Mouse (Mus musculus) forebrain, embryonic 15.5 days (tissue): ENCODE data around the gene Ifitm10. TPM values are rescaled to one million over a fixed set of nuclear protein-coding genes. Genes with fewer than 3 reads are reported as not detected.

Experiments used
- ATAC-seq: fragments of 200-750 bp; cut with Nextera tagmentation; replicated peaks from 2 replicates; pipeline ENCODE4 v1.8.0; 2017; ENCODE audit warnings: mild to moderate bottlenecking, moderate TSS enrichment, moderate library complexity
- H3K27ac ChIP-seq: fragments of 300-500 bp; sonication (generic); replicated peaks from 2 replicates; pipeline ENCODE4 v1.5.1; 2015; ENCODE audit warnings: mild to moderate bottlenecking, inconsistent platforms
- H3K27me3 ChIP-seq: fragments of 300-500 bp; sonication (generic); 2 replicates; pipeline ENCODE4 v1.6.1; 2015; ENCODE audit warnings: inconsistent platforms
- H3K36me3 ChIP-seq: fragments of 300-500 bp; sonication (generic); 2 replicates; pipeline ENCODE4 v1.6.1; 2015; ENCODE audit warnings: mild to moderate bottlenecking, inconsistent platforms
- H3K4me1 ChIP-seq: fragments of 300-500 bp; sonication (generic); 2 replicates; pipeline ENCODE4 v1.6.1; 2015; ENCODE audit warnings: inconsistent platforms
- H3K4me2 ChIP-seq: fragments of 300-500 bp; sonication (generic); replicated peaks from 2 replicates; pipeline ENCODE4 v1.6.1; 2015; ENCODE audit warnings: mild to moderate bottlenecking, inconsistent platforms
- H3K4me3 ChIP-seq: fragments of 300-500 bp; sonication (generic); 2 replicates; pipeline ENCODE4 v1.5.1; 2015; ENCODE audit warnings: mild to moderate bottlenecking, inconsistent platforms
- H3K9ac ChIP-seq: fragments of 300-500 bp; sonication (generic); replicated peaks from 2 replicates; pipeline ENCODE4 v1.6.1; 2015; ENCODE audit warnings: mild to moderate bottlenecking, inconsistent platforms
- H3K9me3 ChIP-seq: fragments of 300-500 bp; sonication (generic); 2 replicates; pipeline ENCODE4 v1.6.1; 2016; ENCODE audit warnings: inconsistent platforms
- WGBS: fragments of 180-500 bp; shearing (Covaris S2); methylation state at CpG from one replicate; pipeline ENCODE4 v1.1.7; 2015; ENCODE audit warnings: mixed read lengths; 5-methylcytosine and 5-hydroxymethylcytosine counted together
- polyA plus RNA-seq: library from polyadenylated mRNA; unstranded; fragments of >200 nt; fragmentation: Nextera tagmentation; extraction: Ambion mirVana; gene quantifications from 2 replicates; pipeline ENCODE4 v1.2.1, GENCODE M21; 2015

Ifitm10 gene
- polyA plus RNA-seq, 1 experiment from 2014 or later, result 3.1 TPM

DNA sequence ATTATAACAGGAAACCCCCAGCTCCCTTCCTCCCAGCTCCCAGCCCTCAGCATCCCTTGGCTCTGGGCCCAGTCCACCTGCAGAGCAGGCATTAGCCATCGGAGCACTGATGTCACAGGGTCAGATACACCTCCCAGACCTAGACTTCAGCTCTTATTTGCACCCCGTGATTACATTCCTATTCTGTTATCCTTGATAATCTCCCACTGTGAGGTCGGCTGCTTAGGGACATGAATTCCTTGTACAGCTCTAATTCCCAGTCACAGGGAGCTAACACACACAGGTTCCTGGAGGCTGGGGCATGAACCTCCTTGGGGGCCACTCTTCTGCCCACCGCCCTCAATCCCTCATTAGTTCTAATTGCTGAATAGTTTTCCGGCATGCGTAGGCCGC, 27.2 kb upstream of the Ifitm10 start:
- WGBS, result 6% methylated on average over 7 of the region's 7 CpGs
- Histone ChIP-seq H3K9me3 (no peaks in the 10 kb centered on the region), H3K27me3 (no peaks in the 10 kb centered on the region), H3K4me1 (no peaks in the 10 kb centered on the region), H3K4me3 (no peak overlapping the region), H3K9ac (no peak overlapping the region), H3K36me3 (no peaks in the 10 kb centered on the region), H3K27ac (no peak overlapping the region), H3K4me2 (no peak overlapping the region)
- no peak for ATAC-seq

DNA sequence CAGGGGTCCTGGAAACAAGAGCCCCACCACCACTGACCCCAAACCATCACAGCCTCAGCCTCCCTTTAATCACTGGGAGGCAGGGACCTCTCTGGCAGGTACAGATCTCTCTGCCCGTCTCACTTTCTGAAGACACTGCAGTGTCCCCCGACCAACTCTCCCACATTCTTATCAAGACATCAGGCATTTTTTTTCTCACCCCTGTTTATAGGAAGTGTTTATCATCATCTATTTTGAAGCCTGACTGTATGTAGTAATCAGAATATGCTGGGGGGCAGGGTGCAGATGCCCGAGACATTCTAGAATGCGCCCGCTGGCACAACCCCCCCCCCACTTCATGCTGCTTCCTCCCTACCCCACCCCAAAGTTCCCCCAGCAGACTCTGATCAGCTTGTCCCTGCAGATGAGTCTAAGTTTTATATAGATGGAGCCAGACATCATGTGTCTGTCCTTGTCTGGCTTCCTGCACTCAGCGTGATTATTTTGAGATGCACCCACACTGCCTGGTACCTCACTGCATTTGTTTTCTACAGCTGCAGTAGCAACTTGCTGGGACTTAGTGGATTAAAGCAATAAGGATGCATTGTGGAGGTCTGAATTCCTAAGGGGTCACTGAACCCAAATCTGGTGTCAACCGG, 26.7 kb upstream of the Ifitm10 start:
- WGBS, result 47% methylated on average over 7 of the region's 7 CpGs
- Histone ChIP-seq H3K27me3 (no peaks in the 10 kb centered on the region), H3K9me3 (no peaks in the 10 kb centered on the region), H3K4me1 (no peaks in the 10 kb centered on the region), H3K36me3 (no peaks in the 10 kb centered on the region), H3K27ac (no peak overlapping the region), H3K4me3 (no peak overlapping the region), H3K4me2 (no peak overlapping the region), H3K9ac (no peak overlapping the region)
- no peak for ATAC-seq

DNA sequence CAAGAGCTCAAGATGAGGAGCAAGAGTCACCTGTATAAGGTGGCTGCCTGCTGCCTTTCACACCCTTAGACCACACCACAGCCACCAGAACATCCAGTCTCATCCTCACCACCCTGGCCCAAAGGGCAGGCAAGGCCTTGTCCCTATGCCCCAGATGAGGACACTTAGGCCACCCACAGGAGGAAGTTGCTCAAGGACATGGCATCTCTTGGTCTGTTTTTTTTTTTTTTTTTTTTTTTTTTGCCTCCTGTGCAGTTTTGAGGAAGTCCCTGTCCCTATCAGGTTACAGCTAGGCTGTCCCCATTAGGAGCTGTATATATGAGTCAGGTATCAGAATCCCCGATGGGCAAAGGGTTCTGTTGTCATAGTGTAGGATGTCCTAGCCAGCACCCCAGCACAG, 25.7 kb upstream of the Ifitm10 start:
- Histone ChIP-seq H3K36me3 (no peaks in the 10 kb centered on the region), H3K9me3 (no peaks in the 10 kb centered on the region), H3K4me2 (no peak overlapping the region), H3K27me3 (no peaks in the 10 kb centered on the region), H3K27ac (no peak overlapping the region), H3K4me1 (no peaks in the 10 kb centered on the region), H3K4me3 (no peak overlapping the region), H3K9ac (no peak overlapping the region)
- ATAC-seq, result no peak
- 79% methylated on average over 1 of the region's 1 CpGs for WGBS

DNA sequence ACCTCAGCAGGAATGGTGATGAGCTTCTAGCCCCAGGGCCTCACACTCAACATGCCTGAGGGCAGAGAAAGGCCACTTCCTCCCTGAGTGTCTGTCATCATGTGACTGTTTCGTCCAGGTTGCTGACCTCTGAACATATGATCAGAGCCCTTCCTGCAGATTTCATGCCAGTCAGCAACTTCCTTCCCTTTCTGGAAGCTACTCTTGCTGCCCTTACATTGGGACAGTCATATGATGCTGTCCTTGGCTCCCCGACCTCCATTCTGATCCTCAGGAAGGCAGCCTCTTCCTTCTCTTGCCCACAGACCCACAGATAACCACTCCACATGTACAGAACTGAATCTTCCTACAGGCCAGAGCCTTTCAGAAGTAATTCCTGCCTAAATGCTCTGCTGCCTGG, 24.5 kb upstream of the Ifitm10 start:
- ATAC-seq, result no peak
- WGBS, result 61% methylated on average over 2 of the region's 2 CpGs
- Histone ChIP-seq H3K4me2 (no peak overlapping the region), H3K4me3 (no peak overlapping the region), H3K27ac (no peak overlapping the region), H3K9me3 (no peaks in the 10 kb centered on the region), H3K9ac (no peak overlapping the region), H3K27me3 (no peaks in the 10 kb centered on the region), H3K4me1 (no peaks in the 10 kb centered on the region), H3K36me3 (no peaks in the 10 kb centered on the region)

DNA sequence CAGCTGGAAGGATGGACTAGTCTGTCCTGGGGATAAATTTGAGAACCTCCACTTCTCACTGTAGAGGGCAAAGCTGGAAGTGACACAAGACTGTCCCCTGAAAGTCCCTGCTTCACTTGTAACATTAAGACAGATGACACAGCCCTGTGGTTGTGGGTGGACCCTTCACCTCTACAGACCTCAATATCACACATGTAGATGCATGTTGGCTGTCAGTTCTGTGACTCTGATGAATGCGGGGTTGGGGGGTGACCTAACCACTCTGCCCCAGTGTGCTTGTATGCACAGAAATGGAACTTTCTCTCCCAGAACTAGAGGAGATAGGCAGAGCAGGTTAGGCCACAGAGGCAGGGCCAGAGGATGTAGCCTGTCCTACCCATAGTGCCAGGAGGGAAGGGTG, 23.1 kb upstream of the Ifitm10 start:
- Histone ChIP-seq H3K4me1 (no peaks in the 10 kb centered on the region), H3K9me3 (no peaks in the 10 kb centered on the region), H3K4me3 (no peak overlapping the region), H3K27ac (no peak overlapping the region), H3K9ac (no peak overlapping the region), H3K4me2 (no peak overlapping the region), H3K36me3 (no peaks in the 10 kb centered on the region), H3K27me3 (no peaks in the 10 kb centered on the region)
- ATAC-seq, result no peak
- WGBS, result 87% methylated on average over 1 of the region's 1 CpGs

DNA sequence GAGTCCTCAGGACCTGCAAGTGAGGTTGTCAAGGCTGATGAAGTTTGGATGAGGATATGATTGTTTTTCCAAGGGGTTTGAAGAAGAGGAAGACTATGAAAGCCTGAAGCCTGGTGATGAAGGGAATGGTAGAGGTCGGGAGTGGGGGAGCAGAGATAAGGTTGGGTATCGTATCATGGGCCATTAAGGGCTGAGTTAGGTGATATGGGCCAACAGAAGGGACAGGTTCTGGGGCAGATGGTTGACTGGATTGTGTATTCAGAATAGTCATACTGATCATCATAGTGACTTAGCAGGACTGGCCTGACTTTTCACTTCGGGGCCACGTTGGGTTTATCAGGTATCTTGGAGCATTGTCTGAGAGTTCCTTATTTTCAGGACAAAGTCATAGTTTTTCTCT, 21.9 kb upstream of the Ifitm10 start:
- H3K27ac ChIP-seq, result no peak overlapping the region
- no peak for ATAC-seq
- 86% methylated on average over 4 of the region's 4 CpGs for WGBS
- no peaks in the 10 kb centered on the region for H3K4me1 ChIP-seq
- no peaks in the 10 kb centered on the region for H3K36me3 ChIP-seq
- H3K4me3 ChIP-seq, result no peak overlapping the region
- H3K9me3 ChIP-seq, result no peaks in the 10 kb centered on the region
- no peak overlapping the region for H3K9ac ChIP-seq
- H3K4me2 ChIP-seq, result no peak overlapping the region
- no peaks in the 10 kb centered on the region for H3K27me3 ChIP-seq

DNA sequence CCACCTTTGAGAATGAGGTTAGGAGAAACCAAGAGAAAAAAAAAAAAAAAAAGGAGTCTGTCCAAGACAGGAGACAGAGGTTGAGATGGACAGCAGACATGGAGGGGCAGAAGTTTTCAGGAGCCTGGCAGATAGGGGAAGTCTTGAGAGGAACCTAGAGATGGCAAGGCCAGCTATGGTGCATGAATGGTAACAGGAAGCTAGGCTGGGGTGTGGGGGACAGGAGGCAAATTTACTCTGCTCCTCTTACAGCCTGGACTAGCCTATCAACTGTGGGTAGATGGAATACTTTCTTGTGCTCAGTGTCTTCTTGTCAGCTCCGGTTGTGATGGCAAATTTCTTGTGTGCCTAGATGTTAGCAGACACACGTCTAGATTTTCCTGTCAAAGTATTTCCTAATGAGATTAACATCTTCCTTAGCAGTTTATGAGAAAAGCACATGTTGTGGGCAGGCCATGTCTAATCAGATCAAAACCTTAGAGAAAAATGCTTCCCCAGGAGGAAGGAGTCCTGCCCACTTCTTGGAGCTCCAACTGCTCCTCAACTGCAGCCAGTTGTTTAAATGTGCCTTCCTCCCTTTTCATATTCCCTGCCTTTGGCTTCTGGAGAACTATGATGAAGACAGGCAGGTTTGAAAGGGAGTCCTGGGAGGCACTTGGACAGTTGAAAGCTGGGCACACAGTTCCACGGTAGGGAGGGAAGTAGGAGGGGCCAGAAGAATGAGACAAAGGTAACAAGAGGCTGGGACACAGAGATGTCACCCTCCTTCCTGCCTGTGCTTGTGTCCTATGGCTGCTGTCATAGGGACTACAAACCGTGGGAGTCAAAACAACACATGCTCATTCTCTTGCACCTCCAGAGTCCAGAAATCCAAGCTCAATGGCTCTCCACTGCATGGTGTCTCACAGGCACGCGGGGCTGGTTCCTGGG, 21.0 kb upstream of the Ifitm10 start:
- no peak for ATAC-seq
- Histone ChIP-seq H3K27me3 (no peaks in the 10 kb centered on the region), H3K4me2 (no peak overlapping the region), H3K27ac (no peak overlapping the region), H3K9ac (no peak overlapping the region), H3K9me3 (no peaks in the 10 kb centered on the region), H3K4me3 (no peak overlapping the region), H3K4me1 (no peaks in the 10 kb centered on the region), H3K36me3 (no peaks in the 10 kb centered on the region)
- WGBS, result 78% methylated on average over 6 of the region's 6 CpGs

DNA sequence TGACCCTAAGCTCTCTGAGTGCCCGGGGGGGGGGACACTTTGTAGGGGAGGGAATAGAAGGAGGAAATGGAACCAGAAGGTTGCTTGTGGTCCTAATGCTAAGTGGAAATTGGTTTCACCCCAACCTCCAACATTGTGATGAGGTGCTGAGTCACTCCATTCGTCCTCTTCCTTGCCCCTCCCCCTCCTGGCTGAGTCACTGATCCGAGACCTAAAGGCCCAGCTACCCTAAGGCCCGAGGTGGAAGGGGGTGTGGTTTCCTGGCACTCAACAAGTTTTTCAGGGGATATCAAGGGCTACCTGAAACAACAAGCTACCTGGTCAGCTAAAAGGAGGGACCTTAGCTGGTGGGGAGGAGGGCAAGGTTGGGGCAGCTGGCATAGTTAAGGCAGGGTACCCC, 19.6 kb upstream of the Ifitm10 start:
- Histone ChIP-seq H3K9ac (no peak overlapping the region), H3K4me1 (0 out of 2 replicates have a peak, but pooled peaks cover 2% of the 10 kb centered on the region), H3K9me3 (no peaks in the 10 kb centered on the region), H3K4me2 (no peak overlapping the region), H3K27ac (no peak overlapping the region), H3K4me3 (no peak overlapping the region), H3K27me3 (no peaks in the 10 kb centered on the region), H3K36me3 (no peaks in the 10 kb centered on the region)
- WGBS, result 28% methylated on average over 4 of the region's 4 CpGs
- ATAC-seq, result no peak

DNA sequence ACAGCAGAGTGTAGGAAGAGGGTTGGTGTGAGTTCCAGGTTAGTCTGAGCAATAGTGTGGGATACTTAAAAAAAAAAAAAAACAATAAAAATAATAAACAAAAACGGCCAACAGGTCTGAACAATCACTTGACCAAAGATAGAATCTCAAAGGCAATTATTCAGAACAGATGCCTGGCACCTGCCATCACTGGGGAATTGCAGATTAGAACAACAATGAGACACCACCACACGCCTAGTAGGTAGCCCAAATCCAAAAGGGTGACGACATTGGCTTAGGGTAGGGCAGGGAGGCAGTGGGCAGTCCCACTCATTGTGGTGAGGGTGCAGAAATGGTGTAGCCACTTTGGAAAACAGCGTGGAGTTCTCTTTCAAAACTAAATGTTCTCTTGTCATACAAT, 18.1 kb upstream of the Ifitm10 start:
- no peak overlapping the region for H3K27ac ChIP-seq
- no peak for ATAC-seq
- H3K4me2 ChIP-seq, result no peak overlapping the region
- H3K36me3 ChIP-seq, result no peaks in the 10 kb centered on the region
- H3K9ac ChIP-seq, result no peak overlapping the region
- no peaks in the 10 kb centered on the region for H3K27me3 ChIP-seq
- WGBS, result 60% methylated on average over 4 of the region's 4 CpGs
- no peaks in the 10 kb centered on the region for H3K9me3 ChIP-seq
- no peak overlapping the region for H3K4me3 ChIP-seq
- peaks cover 10% of the 10 kb centered on the region for H3K4me1 ChIP-seq

DNA sequence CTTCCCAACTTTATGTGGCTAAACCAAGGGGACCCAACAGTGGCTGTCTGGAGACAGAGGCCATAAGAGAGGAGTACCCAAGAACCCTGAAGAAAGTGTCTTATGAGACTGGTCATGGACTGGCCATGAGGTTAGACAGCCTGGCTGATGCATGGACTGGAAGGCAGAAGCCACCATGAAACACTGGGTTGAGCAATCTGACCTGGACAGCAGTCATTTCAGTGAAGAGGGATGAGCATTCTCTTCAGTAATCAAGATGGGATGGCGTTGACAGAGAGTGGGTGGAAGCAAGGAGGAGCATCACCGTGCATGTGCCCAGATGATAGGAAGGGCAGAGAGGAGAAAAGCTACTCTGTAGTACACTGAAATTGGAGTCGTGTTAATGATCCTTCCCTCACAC, 17.6 kb upstream of the Ifitm10 start:
- Histone ChIP-seq H3K4me1 (peaks cover 15% of the 10 kb centered on the region), H3K27ac (no peak overlapping the region), H3K36me3 (no peaks in the 10 kb centered on the region), H3K27me3 (no peaks in the 10 kb centered on the region), H3K4me3 (no peak overlapping the region), H3K9ac (no peak overlapping the region), H3K4me2 (no peak overlapping the region), H3K9me3 (no peaks in the 10 kb centered on the region)
- no peak for ATAC-seq
- 88% methylated on average over 3 of the region's 3 CpGs for WGBS

DNA sequence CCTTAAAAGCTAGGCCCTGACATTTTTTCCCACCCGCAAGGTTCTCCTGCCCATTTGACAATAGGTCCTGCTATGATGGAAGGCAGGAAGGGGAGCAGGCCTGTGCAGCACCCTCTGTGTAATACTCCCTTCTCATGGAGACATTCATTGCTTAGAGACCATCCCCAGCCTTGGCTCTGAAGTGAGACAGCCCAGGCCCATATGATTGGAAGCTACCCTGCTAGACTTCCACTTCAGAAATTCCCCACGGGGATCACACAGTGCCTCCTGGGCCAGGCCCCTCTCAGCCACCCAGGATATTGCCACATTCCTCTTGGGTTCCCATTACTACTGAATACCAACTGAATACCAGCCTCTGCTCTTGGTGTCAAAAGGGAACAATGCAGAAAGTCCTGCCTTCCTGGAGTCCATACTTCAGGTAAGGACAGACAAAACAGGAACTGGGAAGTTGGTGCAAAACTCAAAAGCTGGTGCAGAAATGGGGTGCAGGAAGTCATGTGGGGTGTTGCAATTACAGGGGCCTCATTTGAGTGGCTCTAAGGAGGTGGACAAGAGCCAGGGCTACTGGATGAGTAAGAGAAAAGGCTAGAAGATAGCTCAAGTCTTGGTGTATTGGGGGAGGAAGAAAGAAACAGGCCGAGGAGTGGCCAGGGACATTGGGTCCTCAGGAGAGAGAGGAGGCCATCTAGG, 16.6 kb upstream of the Ifitm10 start:
- Histone ChIP-seq H3K27me3 (no peaks in the 10 kb centered on the region), H3K4me3 (no peak overlapping the region), H3K4me1 (peaks cover 19% of the 10 kb centered on the region), H3K9ac (no peak overlapping the region), H3K36me3 (no peaks in the 10 kb centered on the region), H3K4me2 (no peak overlapping the region), H3K27ac (no peak overlapping the region), H3K9me3 (no peaks in the 10 kb centered on the region)
- WGBS, result 88% methylated on average over 3 of the region's 3 CpGs
- no peak for ATAC-seq

DNA sequence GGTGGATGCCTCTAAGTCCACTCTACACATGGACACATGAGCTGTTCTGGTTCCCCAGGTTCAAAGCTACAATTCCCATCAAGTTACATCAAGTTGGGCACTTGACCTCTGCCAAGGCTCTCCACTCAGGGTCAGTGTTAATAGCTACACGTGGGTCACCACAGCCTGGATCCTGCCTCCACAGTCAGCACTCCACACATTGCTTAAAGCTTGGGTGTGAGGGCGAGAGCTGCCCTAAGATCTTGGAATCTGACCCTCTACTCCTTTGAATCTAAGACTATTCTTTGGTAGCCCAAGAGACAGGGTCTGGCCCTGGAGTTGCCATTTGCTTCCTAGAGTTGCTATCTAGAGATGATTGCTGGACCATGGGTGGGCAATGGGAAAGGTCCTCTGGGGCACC, 15.2 kb upstream of the Ifitm10 start:
- Histone ChIP-seq H3K27me3 (no peaks in the 10 kb centered on the region), H3K27ac (no peak overlapping the region), H3K9ac (no peak overlapping the region), H3K4me3 (no peak overlapping the region), H3K4me2 (no peak overlapping the region), H3K9me3 (no peaks in the 10 kb centered on the region), H3K4me1 (peaks cover 19% of the 10 kb centered on the region), H3K36me3 (peaks cover 10% of the 10 kb centered on the region)
- ATAC-seq, result no peak
- WGBS, result 96% methylated on average over 2 of the region's 2 CpGs
